Mouse (Mus musculus): Measurements from ENCODE around the gene Aph1c.
"Not testable (repeated sequence)": the region's sequence is repeated elsewhere in the genome, so short reads cannot be mapped to it uniquely, and the experiment has no call there.

The Aph1c gene

GRCm38 (mm10) chr9:66832366-66832908 lies 2.1 kb downstream of the Aph1c start:
- DNase-seq (ENCODE audit: low read depth, low spot score) = no peak

DNA sequence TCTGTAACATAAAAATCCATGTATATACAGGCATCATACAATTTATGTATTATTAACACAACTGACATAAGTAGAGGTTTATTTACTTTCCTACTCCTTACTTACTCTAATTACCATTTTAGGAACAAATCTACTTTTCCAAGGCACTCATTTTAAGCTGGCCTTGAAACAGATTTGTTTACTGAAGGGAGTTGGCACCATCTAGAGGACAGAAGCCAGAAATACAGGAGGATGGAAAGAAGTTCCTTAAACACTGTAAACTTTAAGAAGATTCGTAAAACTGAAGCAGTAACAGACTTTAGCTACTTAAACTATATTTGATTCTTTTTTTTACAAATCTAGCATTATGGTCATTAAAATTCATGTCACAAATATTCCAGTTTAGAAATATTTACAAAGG lies 8.5 kb downstream of the Aph1c start:
- peak; percentile 44 for DNase-seq (ENCODE audit: low read depth, low spot score)

DNA sequence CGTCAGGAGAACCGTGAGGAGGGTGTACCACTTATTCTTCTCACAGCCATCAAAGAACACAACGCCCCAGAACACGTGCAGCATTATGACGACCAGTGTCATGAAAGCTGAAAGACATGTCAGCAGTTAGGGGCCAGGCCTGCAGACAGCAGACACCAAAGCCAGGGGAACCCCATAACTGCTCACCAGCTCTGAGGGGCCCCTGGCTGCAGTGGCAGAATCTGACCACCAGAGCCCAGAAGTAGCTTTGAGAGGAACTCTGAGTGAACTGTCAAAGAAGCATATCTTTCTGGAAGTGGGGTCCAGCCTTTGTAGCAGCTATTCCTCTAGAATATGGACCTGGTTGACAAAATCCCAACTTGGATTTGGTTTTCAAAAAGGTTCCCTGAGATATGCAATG lies 12.3 kb downstream of the Aph1c start:
- not testable (repeated sequence) for DNase-seq (ENCODE audit: low read depth, low spot score)

GRCm38 (mm10) chr9:66820996-66821395 lies 13.5 kb downstream of the Aph1c start:
- DNase-seq (ENCODE audit: low read depth, low spot score) = no peak

DNA sequence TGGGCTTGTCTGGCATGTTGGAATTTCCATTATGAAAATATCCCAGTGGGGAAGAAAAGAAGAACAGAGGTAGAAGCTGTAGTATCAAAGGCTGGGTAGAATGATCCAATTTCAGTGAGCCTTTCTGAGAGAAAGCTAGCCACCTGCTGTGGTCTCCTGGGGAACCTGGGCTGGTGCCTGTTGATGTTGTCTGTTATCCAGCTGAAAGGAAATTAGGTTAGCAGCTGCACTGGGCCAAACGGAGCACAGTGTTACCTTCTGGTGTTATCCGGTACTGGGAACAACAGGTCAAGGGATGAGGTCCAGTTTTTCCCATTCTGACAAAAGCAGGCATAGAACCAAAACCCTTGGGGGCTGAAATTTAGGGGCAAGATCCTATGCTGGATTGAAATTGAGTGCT lies 21.1 kb downstream of the Aph1c start:
- no peak for DNase-seq (ENCODE audit: low read depth, low spot score)

GRCm38 (mm10) chr9:66805951-66806350 lies 28.6 kb downstream of the Aph1c start:
- not testable (repeated sequence) for DNase-seq (ENCODE audit: low read depth, low spot score)

GRCm38 (mm10) chr9:66801947-66802346 lies 32.6 kb downstream of the Aph1c start:
- DNase-seq (ENCODE audit: low read depth, low spot score) = no peak

GRCm38 (mm10) chr9:66796739-66797138 lies 37.8 kb downstream of the Aph1c start, which contains the start of gene Gm10647:
Gene Gm10647, plus strand, starts transcription at chr9:66797039.
- no peak for DNase-seq (ENCODE audit: low read depth, low spot score)

DNA sequence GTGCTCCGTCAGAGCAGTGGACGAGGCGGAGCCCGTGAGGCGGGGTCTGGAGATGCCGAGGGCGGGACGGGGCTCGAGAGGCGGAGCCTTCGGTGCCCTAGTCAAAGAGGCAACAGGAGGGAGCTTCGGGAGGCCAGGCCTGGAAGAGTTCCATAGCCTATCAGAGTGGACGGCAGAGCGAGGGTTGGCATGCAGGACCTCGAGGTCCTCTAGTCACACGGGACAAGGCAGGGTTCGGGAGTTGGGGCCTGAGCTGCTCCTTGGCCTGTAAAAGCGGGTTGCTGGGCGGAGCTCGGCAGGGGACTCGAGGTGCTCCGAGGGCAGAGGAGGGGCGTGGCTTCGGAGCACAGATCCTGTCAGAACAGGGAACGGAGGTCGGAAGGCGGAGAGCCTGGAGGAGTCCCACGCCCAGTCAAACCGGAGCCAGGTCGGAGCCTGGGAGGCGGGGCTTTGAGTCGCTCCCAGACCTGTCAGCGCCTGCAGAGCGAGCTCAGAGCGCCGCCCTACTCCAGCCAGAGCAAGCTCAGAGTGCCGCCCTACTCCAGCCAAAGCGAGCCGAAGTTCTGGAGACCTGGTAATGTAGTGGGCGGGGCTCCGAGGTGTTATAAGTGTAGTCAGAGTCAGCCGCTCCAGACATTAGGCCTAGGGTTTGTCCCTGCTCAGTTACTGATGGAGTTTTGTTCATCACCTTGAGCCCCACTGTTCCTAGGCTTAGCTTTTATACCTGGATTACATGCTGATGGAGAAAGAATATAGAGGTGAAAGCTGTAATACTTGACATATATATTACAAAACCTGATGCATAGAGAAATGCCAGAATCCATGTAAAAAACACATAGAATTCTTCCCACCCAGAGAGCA lies 38.8 kb downstream of the Aph1c start, which contains the start of gene Aph1b:
Gene Aph1b (minus strand): TSS at position 27 of the 861 bp plus-strand sequence.
- peak; percentile 88 for DNase-seq (ENCODE audit: low read depth, low spot score)

DNA sequence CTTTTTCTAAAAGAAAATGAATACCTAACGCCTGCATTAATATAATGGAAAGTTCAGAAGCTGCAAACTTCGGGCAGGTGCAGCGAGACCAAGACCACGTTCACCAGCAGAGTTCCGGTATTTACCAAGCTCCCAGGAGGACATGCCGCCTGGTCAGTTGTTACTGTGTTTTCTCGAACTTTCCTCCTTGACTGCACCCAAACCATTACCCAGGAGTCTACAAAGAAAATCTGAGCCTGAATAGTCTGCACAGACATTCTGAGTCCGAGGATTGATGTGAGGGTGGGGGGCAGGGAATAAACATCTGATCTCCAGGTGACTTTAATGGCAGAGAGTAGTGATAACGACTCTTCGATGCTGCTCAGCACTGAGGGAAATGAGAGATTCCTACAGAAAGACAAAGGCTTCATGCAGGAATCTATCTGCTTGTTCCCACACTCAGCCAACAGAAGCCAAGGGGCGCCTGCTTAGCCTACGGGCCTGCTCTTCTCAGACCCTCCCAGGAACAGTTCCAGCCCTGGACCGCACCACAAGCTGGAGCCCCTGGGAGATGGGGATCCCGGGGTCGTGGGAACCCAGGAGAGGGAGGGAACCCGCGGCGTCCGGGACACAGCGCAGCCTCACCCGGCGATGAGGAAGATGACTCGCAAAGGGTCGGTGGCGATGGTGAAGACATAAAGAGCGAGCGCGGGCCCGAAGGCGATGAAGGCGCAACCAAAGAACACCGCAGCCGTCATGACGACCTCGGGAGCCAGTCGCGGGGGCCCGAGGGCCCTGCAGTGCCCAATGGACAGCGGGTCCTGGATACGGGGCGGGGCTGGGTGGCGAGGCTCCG lies 39.7 kb downstream of the Aph1c start:
- DNase-seq (ENCODE audit: low read depth, low spot score) = no peak

DNA sequence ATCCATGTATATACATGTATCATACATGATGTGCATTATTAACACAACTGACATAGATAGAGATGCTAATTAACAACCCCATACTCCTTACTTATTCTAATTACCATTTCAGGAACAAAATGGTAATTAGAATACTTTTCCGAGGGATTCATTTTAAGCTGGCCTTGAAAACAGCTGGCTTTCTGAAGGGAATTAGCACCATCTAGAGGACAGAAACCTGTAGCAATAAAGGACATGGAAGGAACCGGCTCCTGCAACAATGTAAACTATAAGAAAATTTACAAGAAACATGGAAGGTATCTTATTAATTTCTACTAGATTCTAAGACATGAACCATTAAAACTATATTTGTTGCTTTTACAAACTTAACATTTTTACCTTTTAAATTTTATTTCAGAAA lies 46.7 kb downstream of the Aph1c start:
- peak; percentile 38 for DNase-seq (ENCODE audit: low read depth, low spot score)

DNA sequence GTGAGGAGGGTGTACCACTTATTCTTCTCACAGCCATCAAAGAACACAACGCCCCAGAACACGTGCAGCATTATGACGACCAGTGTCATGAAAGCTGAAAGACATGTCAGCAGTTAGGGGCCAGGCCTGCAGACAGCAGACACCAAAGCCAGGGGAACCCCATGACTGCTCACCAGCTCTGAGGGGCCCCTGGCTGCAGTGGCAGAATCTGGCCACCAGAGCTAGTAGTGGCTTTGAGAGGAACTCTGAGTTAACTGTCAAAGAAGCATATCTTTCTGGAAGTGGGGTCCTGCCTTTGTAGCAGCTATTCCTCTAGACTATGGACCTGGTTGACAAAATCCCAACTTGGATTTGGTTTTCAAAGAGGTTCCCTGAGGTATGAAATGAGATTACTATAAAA lies 50.0 kb downstream of the Aph1c start:
- DNase-seq (ENCODE audit: low read depth, low spot score) = not testable (repeated sequence)

- DNase-seq (ENCODE audit: low read depth, low spot score) = no peak
Measured at GRCm38 (mm10) chr9:66770701-66771100, 63.8 kb downstream of the Aph1c start.

DNA sequence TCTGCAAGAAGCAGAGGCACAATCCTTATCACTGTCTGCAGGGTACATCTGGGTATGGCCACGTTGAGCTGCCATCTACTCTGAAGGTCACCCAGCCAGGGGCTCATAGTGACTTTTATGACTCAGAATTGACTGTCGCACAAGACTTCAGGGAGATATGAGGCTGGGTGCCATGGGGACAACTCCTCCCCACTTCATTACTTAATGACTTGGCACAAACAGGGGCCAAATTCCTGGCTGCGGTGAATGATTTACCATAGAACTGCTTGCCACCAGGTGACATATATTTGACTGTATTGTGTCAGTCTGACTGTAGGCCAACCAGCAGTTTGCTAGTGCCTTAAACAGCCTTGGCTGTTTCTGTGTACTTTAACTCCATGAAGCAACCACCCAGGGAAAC lies 65.3 kb downstream of the Aph1c start:
- no peak for DNase-seq (ENCODE audit: low read depth, low spot score)

- no peak for DNase-seq (ENCODE audit: low read depth, low spot score)
Measured at GRCm38 (mm10) chr9:66768721-66769120, 65.8 kb downstream of the Aph1c start.
